Mouse (Mus musculus): ENCODE results near the gene Cacybp.
A peak's percentile ranks its signal among the peaks of the same experiment; 100 is the strongest.

Gene Cacybp

DNA sequence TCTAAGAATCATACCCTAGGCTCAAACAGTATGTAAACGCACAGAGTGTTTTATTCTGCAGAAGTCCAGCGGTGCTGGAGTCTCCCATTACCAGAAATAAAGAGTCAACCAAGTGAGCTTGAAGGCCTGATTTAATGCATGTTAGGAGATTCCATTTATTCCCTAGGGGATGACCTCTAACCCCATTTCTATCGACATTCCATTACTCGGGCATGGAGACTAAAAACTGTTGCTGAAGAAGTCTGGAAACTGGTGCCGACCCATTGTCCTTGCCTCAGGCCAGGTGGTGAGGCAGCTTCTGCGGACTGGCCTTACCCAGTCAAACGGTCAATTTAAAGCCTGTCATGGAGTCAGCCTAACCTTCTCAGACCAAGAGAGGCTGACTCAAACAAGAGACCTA, 1.5 kb upstream of the Cacybp start:
- DNase-seq (ENCODE audit: low spot score in 2 of 2), result no peak

DNA sequence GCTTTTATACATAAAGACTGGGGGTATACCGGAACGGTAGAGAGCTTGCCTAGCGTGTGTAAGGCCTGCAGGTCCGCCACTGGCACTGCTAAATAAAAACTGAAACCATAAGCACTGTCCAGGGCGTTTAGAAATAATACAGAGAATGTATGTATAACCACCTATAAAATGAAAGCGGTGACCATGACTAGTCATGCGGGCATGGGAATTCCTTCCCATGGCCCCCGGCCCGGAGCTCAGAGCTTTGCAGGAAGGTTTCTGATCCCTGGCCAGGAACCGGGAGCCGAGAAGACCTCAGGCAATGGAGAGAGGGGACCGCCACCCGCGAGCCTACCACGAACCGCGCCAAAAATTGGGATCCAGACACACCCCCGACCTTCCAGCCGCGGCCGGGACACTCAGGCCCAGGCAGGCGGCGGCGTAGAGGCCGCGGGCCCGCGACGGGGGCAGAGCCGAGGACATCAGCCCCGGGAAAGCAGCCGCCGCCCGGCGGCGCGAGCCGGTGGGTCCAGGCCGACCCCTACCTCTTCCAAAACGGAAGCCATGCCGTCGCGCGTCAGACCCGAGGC, 468 bp downstream of the Cacybp start:
- DNase-seq (ENCODE audit: low spot score in 2 of 2), result peak; percentile 52 to 63

- no peak for DNase-seq (ENCODE audit: low spot score in 2 of 2)
Measured at GRCm38 (mm10) chr1:160211597-160212122, 1.0 kb downstream of the Cacybp start.

DNA sequence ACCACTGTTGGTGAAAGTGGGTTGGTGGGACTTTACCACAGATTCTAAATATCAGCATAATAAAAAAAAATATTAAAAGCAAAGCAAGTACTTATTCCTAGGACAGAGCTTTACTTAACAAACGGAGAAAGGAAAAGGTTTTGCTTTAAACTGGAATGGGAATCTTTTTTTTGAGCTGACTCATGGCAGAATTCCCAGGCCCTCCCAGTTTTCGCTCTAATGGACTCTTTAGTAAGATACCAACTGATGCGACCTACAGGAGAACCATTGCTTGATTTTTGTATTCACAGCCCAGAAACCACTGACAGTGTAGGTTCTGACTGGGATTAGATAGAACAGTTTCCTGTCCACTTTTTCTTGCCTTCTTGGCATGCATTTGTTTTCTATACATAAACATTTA, 2.1 kb downstream of the Cacybp start:
- no peak for DNase-seq (ENCODE audit: low spot score in 2 of 2)

DNA sequence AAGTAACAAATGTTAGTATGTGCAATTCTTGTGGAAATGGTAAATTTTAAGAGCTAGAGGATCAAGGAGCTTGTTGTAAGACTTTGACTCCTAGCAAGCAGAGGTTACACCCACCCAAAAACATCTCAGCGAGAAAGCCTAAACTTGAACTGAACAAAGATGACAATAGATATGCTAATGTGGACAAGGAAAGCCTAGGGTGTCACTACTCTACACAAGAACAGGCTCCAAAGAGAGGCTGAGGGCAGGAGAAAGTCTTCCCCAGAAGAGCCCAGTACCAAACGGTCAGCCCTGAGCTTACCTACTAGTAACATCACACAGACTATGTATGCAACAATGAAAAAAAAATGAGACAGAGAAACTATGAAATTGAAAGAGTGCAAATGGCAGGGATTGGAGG, 2.8 kb downstream of the Cacybp start:
- DNase-seq (ENCODE audit: low spot score in 2 of 2), result no peak

DNA sequence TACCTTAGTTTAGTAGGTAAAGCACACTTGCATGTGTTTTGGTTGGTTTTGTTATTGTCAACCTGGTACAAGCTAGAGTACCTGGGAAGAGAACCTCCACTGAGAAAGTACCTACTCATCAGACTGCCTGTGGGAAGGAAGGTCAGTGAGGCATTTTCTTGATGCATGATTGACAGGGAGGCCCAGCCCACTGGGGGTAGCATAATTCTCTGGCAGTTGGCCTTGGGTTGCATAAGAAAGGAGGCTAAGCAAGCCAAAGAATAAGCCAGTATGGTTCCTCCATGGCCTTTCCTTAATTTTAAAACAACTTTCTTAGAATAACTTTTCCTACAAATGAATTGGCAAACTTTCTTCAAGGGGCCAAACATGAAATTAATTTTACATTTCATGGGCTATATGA, 7.2 kb downstream of the Cacybp start:
- DNase-seq (ENCODE audit: low spot score in 2 of 2), result no peak

DNA sequence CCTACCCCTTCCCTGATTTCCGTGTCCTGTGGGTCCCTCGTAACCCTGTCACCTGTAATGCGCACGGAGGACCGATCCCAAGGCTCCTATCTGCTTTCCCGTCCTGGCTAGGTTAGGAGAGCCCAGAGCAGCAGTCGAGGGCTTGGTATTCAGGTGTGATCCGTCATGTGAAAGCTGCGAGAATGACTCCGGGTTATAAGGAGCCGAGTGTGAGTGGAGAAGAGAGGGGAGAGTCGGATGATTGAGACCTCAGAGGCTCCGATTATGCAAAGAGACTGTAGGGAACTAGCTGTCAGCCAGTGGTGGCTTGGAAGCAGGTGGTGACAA, 17.4 kb downstream of the Cacybp start:
- DNase-seq (ENCODE audit: low spot score in 2 of 2), result no peak

DNA sequence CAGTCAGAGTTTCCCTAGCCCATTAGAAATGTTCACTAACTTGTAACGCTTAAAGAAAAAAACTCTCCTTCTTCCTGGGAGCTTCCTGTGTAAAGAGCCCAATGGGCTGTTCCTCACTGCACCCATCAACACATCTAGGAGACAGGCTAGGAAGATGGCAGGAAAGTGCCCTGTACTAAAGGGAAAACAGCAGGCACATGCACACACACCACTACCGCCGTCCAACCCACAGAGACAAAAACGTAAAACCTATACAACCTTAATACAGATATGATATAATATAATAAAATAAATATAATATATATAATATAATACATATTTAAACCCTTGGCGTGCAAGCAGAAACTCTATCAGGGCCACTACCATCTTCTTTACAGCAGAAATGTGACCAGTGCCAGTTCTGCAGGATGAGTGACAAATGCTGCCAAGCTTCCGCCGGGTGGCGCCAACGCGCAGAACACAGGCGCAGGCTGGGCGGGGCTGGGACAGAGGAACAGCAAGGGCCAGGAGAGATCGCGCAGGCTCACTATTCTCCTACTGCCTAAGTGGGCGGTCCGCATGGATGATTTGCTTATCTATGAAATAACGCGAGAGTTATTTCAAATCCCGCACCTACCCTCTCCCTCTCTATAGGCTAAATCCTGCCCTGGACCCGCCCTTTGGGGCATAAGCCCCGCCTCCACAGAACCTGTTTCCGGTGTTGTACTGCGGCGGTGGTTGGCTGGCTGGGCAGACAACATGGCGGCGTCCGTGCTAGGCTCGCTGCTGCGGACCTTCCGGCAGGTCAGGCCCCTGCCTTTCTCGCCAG, 17.9 kb downstream of the Cacybp start, which contains the start of gene Mrps14:
Gene Mrps14 (plus strand): TSS at position 687 of the 808 bp plus-strand sequence.
- peak; percentile 95 to 98 for DNase-seq (ENCODE audit: low spot score in 2 of 2)

GRCm38 (mm10) chr1:160184506-160184905, 28.2 kb downstream of the Cacybp start:
- DNase-seq (ENCODE audit: low spot score in 2 of 2), result no peak

DNA sequence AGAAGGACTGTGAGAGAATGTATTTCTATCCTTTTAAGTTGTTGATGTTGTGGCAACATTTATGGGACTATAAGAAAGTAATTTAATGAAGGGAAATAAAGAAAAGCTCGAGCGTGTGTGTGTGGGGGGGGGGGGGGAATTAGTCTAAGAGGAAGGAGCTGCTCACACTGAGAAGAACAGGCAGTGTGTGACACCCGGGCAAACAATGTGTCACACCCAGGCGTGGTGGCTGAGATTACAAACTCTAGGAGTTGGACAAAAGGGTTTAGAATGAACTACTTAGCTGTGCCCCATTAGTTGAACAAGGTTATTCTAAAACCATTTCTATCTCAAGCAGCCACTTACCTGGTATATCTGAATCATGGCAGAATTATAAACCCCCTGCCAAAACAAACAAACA, 31.5 kb downstream of the Cacybp start:
- no peak for DNase-seq (ENCODE audit: low spot score in 2 of 2)

DNA sequence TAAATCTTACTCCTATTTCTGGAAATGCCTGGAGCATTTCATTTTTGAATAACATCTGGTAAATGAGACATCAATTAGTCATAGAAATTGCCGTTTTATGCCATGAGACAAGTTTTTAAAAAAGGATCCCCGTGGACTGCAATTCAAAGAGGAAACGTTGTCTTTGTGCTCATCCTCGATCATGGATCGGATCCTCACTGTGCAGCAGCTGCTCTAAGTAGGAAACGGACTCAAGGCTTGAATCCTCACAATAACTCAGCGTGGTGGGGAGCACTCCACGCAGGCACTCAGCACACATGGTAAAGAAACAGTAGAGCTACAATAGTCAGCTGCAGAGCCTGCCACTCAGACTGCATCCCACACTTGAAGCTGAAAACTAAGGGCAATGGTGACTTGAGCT, 35.8 kb downstream of the Cacybp start:
- DNase-seq (ENCODE audit: low spot score in 2 of 2), result no peak

- DNase-seq (ENCODE audit: low spot score in 2 of 2), result no peak
Measured at GRCm38 (mm10) chr1:160166600-160166999, 46.1 kb downstream of the Cacybp start.

- DNase-seq (ENCODE audit: low spot score in 2 of 2), result no peak
Measured at GRCm38 (mm10) chr1:160158190-160158589, 54.5 kb downstream of the Cacybp start.

DNA sequence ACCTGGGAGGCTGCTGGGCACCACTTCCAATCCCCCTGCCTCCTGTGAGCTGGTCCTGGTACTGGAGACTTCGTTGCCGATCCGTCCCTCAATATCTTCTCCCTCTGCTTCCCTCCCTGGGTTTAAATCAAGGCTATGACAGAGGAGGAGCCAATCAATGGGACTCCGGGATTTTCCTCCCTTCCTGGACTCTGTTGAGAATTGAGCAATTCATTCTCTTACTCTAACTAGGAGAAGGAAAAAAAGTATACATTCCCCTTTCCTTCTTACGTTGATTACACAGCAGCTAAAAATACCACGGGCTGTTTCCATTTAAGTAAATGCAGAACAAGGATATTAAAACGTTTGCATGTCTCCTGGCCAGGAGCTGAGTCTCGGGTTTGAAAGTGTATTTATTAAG, 59.2 kb downstream of the Cacybp start, which contains the start of gene Tnn:
Gene Tnn (minus strand): TSS at position 101 of the 400 bp plus-strand sequence.
- no peak for DNase-seq (ENCODE audit: low spot score in 2 of 2)
